Mouse (Mus musculus) MEL (cell line): Measurements from ENCODE around the gene Myd88. TPM values are rescaled to one million over a fixed set of nuclear protein-coding genes. Genes with fewer than 3 reads are reported as not detected.

Experiments used
- DNase-seq: peaks from one replicate; pipeline ENCODE4 v3.0.0; 2011; ENCODE audit warnings: low read depth, low spot score
- H3K27ac ChIP-seq: 2 replicates; pipeline ENCODE4 v1.5.1; 2012; ENCODE audit warnings: low read depth, mild to moderate bottlenecking, control low read depth, low read length, moderate library complexity; ENCODE audit not compliant: control insufficient read depth
- H3K27me3 ChIP-seq, 2 experiments: fragments of 150-350 bp in 1 of 2; sonication (generic) in 1 of 2; 2 replicates each; pipeline ENCODE4 v1.6.1; 2012; ENCODE audit warnings: low read length in 2 of 2, mild to moderate bottlenecking in 2 of 2, improper control_type of control experiment in 1 of 2, moderate library complexity in 1 of 2; ENCODE audit not compliant: insufficient read depth in 2 of 2, control insufficient read depth in 1 of 2
- H3K36me3 ChIP-seq, 2 experiments: 2 replicates each; pipeline ENCODE4 v1.6.1; 2012 to 2014; ENCODE audit warnings: low read length in 2 of 2, improper control_type of control experiment in 1 of 2, inconsistent platforms in 1 of 2, mild to moderate bottlenecking in 1 of 2; ENCODE audit not compliant: insufficient read depth in 2 of 2, control insufficient read depth in 1 of 2
- H3K4me1 ChIP-seq, 2 experiments: fragments of 150-350 bp in 1 of 2; sonication (generic) in 1 of 2; 2 replicates each; pipeline ENCODE4 v1.6.1; 2012; ENCODE audit warnings: low read length in 2 of 2, improper control_type of control experiment in 1 of 2, mild to moderate bottlenecking in 1 of 2; ENCODE audit not compliant: insufficient read depth in 2 of 2, control insufficient read depth in 1 of 2
- H3K4me3 ChIP-seq, 2 experiments: fragments of 150-350 bp in 1 of 2; sonication (generic) in 1 of 2; 2 replicates each; pipeline ENCODE4 v1.5.1; 2012; ENCODE audit warnings: low read depth in 2 of 2, low read length in 2 of 2, mild to moderate bottlenecking in 2 of 2, moderate library complexity in 2 of 2, control low read depth in 1 of 2, improper control_type of control experiment in 1 of 2; ENCODE audit not compliant: control insufficient read depth in 1 of 2, insufficient read depth in 1 of 2
- H3K79me2 ChIP-seq: 2 replicates; pipeline ENCODE4 v1.6.1; 2012; ENCODE audit warnings: mild to moderate bottlenecking, low read length, moderate library complexity; ENCODE audit not compliant: control insufficient read depth, poor library complexity, insufficient read depth
- H3K9ac ChIP-seq: 2 replicates; pipeline ENCODE4 v1.6.1; 2012; ENCODE audit warnings: low read depth, mild to moderate bottlenecking, control low read depth, low read length, moderate library complexity; ENCODE audit not compliant: control insufficient read depth, poor library complexity, severe bottlenecking
- H3K9me3 ChIP-seq: fragments of 150-350 bp; sonication (generic); replicated peaks from 2 replicates; pipeline ENCODE4 v1.6.1; 2012; ENCODE audit warnings: mild to moderate bottlenecking, low read length, improper control_type of control experiment, moderate library complexity; ENCODE audit not compliant: insufficient read depth
- BHLHE40 ChIP-seq: IDR thresholded peaks from 2 replicates; pipeline ENCODE4 v1.6.1; 2012; ENCODE audit warnings: low read depth, mild to moderate bottlenecking, inconsistent platforms, low read length, improper control_type of control experiment, borderline replicate concordance
- CHD2 ChIP-seq: IDR thresholded peaks from 2 replicates; pipeline ENCODE4 v1.6.1; 2011; ENCODE audit warnings: low read length, improper control_type of control experiment
- CTCF ChIP-seq, 3 experiments: IDR thresholded peaks in 2 of 3; conservative IDR thresholded peaks in 1 of 3; 2 replicates each; pipeline ENCODE4 v1.5.1; 2011 to 2012; ENCODE audit warnings: low read length in 3 of 3, low read depth in 2 of 3, mild to moderate bottlenecking in 2 of 3, improper control_type of control experiment in 1 of 3, inconsistent platforms in 1 of 3, mixed read lengths in 1 of 3, moderate library complexity in 1 of 3; ENCODE audit not compliant: control insufficient read depth in 1 of 3, insufficient read depth in 1 of 3, poor library complexity in 1 of 3, severe bottlenecking in 1 of 3
- ELF1 ChIP-seq: IDR thresholded peaks from 2 replicates; pipeline ENCODE4 v1.6.1; 2014; ENCODE audit warnings: low read depth, mild to moderate bottlenecking, inconsistent platforms, low read length, improper control_type of control experiment, moderate library complexity
- GABPA ChIP-seq: IDR thresholded peaks from 2 replicates; pipeline ENCODE4 v1.6.1; 2012; ENCODE audit warnings: low read depth, mild to moderate bottlenecking, inconsistent platforms, low read length, improper control_type of control experiment, moderate library complexity
- GATA1 ChIP-seq: IDR thresholded peaks from 2 replicates; pipeline ENCODE4 v1.6.1; 2011; ENCODE audit warnings: low read depth, low read length, improper control_type of control experiment
- MAX ChIP-seq: IDR thresholded peaks from 2 replicates; pipeline ENCODE4 v1.6.1; 2011; ENCODE audit warnings: low read length, improper control_type of control experiment
- MAZ ChIP-seq: IDR thresholded peaks from 2 replicates; pipeline ENCODE4 v1.6.1; 2012; ENCODE audit warnings: low read depth, mild to moderate bottlenecking, inconsistent platforms, low read length, improper control_type of control experiment
- MXI1 ChIP-seq: IDR thresholded peaks from 2 replicates; pipeline ENCODE4 v1.6.1; 2011; ENCODE audit warnings: mild to moderate bottlenecking, low read depth, low read length, improper control_type of control experiment
- MYC ChIP-seq: IDR thresholded peaks from 2 replicates; pipeline ENCODE4 v1.6.1; 2011; ENCODE audit warnings: low read depth, mild to moderate bottlenecking, low read length, improper control_type of control experiment, moderate library complexity
- NELFE ChIP-seq: IDR thresholded peaks from 2 replicates; pipeline ENCODE4 v1.6.1; 2011; ENCODE audit warnings: low read depth, low read length, improper control_type of control experiment
- NRF1 ChIP-seq: IDR thresholded peaks from 2 replicates; pipeline ENCODE4 v1.6.1; 2014; ENCODE audit warnings: low read depth, mild to moderate bottlenecking, inconsistent platforms, low read length, improper control_type of control experiment, moderate library complexity; ENCODE audit not compliant: poor library complexity, insufficient read depth, severe bottlenecking
- POLR2A ChIP-seq, 2 experiments: IDR thresholded peaks; 2 replicates each; pipeline ENCODE4 v1.6.1; 2011 to 2012; ENCODE audit warnings: low read length in 2 of 2, mild to moderate bottlenecking in 2 of 2, control low read depth in 1 of 2, improper control_type of control experiment in 1 of 2, low read depth in 1 of 2, moderate library complexity in 1 of 2; ENCODE audit not compliant: control insufficient read depth in 1 of 2, insufficient read depth in 1 of 2, poor library complexity in 1 of 2
- POLR2AphosphoS2 ChIP-seq: IDR thresholded peaks from 2 replicates; pipeline ENCODE4 v1.6.1; 2011; ENCODE audit warnings: low read length, improper control_type of control experiment
- SIN3A ChIP-seq: IDR thresholded peaks from 2 replicates; pipeline ENCODE4 v1.6.1; 2012; ENCODE audit warnings: low read length, improper control_type of control experiment, inconsistent platforms
- TAL1 ChIP-seq: IDR thresholded peaks from 2 replicates; pipeline ENCODE4 v1.6.1; 2012; ENCODE audit warnings: mild to moderate bottlenecking, inconsistent platforms, low read length, moderate library complexity, mixed read lengths
- TBP ChIP-seq: IDR thresholded peaks from 2 replicates; pipeline ENCODE4 v1.8.0; 2011; ENCODE audit warnings: low read depth, low read length, improper control_type of control experiment
- ZKSCAN1 ChIP-seq: IDR thresholded peaks from 2 replicates; pipeline ENCODE4 v1.6.1; 2012; ENCODE audit warnings: low read depth, mild to moderate bottlenecking, inconsistent platforms, low read length, improper control_type of control experiment, moderate library complexity
- polyA plus RNA-seq, 2 experiments: library from polyadenylated mRNA; stranded (reverse) in 1 of 2; unstranded in 1 of 2; fragments of >175 nt in 1 of 2; fragments of >200 nt in 1 of 2; gene quantifications; 2 replicates each; pipeline versions ENCODE4 v1.2.1 to v1.2.4; 2012; ENCODE audit warnings: low replicate concordance in 2 of 2, low read depth in 1 of 2; ENCODE audit not compliant: insufficient read length in 2 of 2, insufficient read depth in 1 of 2, missing spikeins in 1 of 2
- total RNA-seq: library from RNA; depleted of rRNA; stranded (reverse); fragments of 300-350 nt; gene quantifications from 2 replicates; pipeline ENCODE4 v1.2.3, GENCODE M21; 2012

Gene Myd88
- total and polyA plus RNA-seq, 3 experiments: 20.7 to 39.7 TPM; not detected in 1

- Histone ChIP-seq H3K27ac (peak within 1 kb of the TSS; percentile 85), H3K79me2 (peaks cover 9% of the 10 kb centered on the region), H3K9ac (peak within 1 kb of the TSS; percentile 92)
- TF ChIP-seq ELF1 (peak; percentile 52; the same call in 1 of the 2 replicates), ZKSCAN1 (no peak), MYC (0 out of 2 replicates have a peak, but pooled peaks have one; percentile 62), MAX (0 out of 2 replicates have a peak, but pooled peaks have one; percentile 62), SIN3A (peak; percentile 58; the same call in 1 of the 2 replicates), MXI1 (peak; percentile 76), NRF1 (no peak), TBP (peak; percentile 27; the same call in 1 of the 2 replicates), GABPA (no peak), POLR2A (IDR thresholded peaks at IDR 0.05; ENCODE audit: control insufficient read depth in 1 of 2, insufficient read depth in 1 of 2, low read depth in 1 of 2, low read length in 2 of 2, poor library complexity in 1 of 2) (peak; percentile 26 to 78; a peak in 1 of 4 replicates), CTCF (IDR thresholded peaks at IDR 0.05 in 2 of 3, conservative IDR thresholded peaks at IDR 0.05 in 1 of 3; ENCODE audit: control insufficient read depth in 1 of 3, insufficient read depth in 1 of 3, low read depth in 2 of 3, low read length in 3 of 3, poor library complexity in 1 of 3, severe bottlenecking in 1 of 3) (peak in 1 of 3 experiments; percentile 0; a peak in 1 of 6 replicates), BHLHE40 (peak; percentile 52; the same call in 1 of the 2 replicates), NELFE (peak; percentile 57), MAZ (no peak), TAL1 (no peak), POLR2AphosphoS2 (peak; percentile 71; the same call in 1 of the 2 replicates)
- TF ChIP-seq, all 39 proteins: peak for 11
- H3K4me3 ChIP-seq: peak within 1 kb of the TSS; percentile 77 to 92
- DNase-seq: peak; percentile 91
- peaks cover 0 to 2% of the 10 kb centered on the region in 2 experiments; a peak in 1 of 4 replicates for H3K36me3 ChIP-seq
- H3K27me3 ChIP-seq: no peaks in the 10 kb centered on the region
- H3K4me1 ChIP-seq: peaks cover 0 to 9% of the 10 kb centered on the region in 2 experiments; a peak in 3 of 4 replicates
- H3K9me3 ChIP-seq: no peaks in the 10 kb centered on the region
These were observed 1.5 kb downstream of the Myd88 start, which contains the start of gene Acaa1a for GRCm38 (mm10) chr9:119339558-119340211. Acaa1a (plus strand) TSS chr9:119339676.

DNA sequence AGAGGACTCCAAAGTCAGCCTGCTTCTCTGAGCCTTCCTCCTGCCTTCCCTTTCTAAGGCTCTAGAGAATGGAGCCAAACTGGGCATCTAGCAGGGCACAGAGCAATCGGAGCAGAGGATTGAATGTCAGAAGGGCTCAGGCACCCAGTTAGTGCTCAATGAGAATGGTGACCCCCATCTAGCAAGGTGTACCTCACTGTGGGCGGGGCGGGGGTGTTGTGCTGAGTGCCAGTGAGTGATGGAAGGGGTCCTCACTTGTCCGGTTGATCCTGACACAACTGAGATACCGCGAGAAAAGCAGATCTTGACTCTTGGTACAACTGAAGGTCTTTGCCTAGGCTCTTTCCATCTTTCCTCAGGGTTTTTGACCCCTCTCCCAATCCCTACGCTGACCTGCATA is 2.1 kb downstream of the Myd88 start:
- TF ChIP-seq CHD2: peak; percentile 23; the same call in 1 of the 2 replicates
- TF ChIP-seq GATA1: no peak

More for the DNA sequence above, 2.1 kb downstream of the Myd88 start:
- no peak for DNase-seq
- peaks cover 9% of the 10 kb centered on the region for H3K79me2 ChIP-seq
- H3K27me3 ChIP-seq: no peaks in the 10 kb centered on the region
- peak overlapping the region; percentile 92 for H3K9ac ChIP-seq
- peaks cover 0 to 6% of the 10 kb centered on the region in 2 experiments; a peak in 2 of 4 replicates for H3K36me3 ChIP-seq
- H3K4me1 ChIP-seq: peaks cover 1 to 15% of the 10 kb centered on the region in 2 experiments; a peak in 3 of 4 replicates
- H3K4me3 ChIP-seq: peak overlapping the region; percentile 77 to 92
- H3K27ac ChIP-seq: peak overlapping the region; percentile 85; the same call in 1 of the 2 replicates
- H3K9me3 ChIP-seq: no peaks in the 10 kb centered on the region
